Mouse (Mus musculus) liver, embryonic 14.5 days (tissue): ENCODE data around the gene Rem2.

Source experiments
- CTCF ChIP-seq: IDR thresholded peaks from 2 replicates; pipeline ENCODE4 v1.5.1; 2016; ENCODE audit warnings: antibody characterized with exemption, low read depth, control low read depth
- EP300 ChIP-seq: IDR thresholded peaks from 2 replicates; pipeline ENCODE4 v1.6.1; 2016; ENCODE audit warnings: antibody characterized with exemption, low read depth

- TF ChIP-seq EP300 (no peak), CTCF (no peak)
These were observed 1.2 kb upstream of the Rem2 start for GRCm38 (mm10) chr14:54474744-54475143.
